Mouse (Mus musculus): ENCODE data around the gene Cacnb4. TPM values are rescaled to one million over a fixed set of nuclear protein-coding genes. Genes with fewer than 3 reads are reported as not detected.

The Cacnb4 gene
- total RNA-seq, 2 experiments from 2014 or later = 166 to 195 TPM

DNA sequence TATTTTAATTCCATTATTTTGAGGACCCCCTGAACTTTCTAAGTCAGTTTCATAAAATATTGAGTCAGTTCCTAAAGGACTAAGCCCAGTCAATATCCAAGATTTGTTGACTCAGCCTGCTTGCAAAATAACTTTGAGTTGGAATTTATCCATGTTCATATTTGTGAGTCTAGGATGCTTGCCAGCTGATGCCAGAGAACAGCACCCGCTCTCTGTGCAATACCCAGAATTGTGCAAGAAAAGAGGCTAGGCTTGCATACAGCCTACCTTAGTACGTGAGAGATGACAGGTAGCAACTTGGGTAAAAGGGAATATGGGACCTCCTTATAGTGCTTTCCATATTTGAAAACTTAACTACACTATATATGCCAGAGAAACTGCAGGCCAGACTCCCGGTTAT is 171.9 kb downstream of the Cacnb4 start:
- no peak for DNase-seq (ENCODE audit: low spot score in 2 of 2)

DNA sequence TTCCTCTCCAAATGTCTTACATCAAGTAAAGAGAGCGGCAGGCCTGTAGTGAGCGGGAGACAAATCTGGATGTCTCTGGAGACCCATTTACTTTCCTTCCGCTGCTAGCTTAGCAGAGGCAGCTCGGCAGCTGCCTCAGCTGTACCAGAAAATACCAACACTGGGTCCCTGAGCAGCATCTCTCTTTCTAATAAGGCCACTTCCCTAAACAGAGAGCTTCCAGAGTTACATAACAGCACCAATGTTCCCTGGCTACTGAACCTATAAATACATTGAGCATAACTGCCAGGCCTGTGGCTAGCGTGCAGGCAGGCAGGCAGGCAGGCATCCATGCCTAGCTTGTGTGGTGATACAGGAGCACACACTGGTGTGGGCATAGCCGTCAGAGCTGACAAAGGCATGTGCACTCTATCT is 176.8 kb downstream of the Cacnb4 start:
- intact Hi-C loops (cut with DNase I) = loop anchor here (5.0 kb wide), 1 partner anchor 57 kb away; no protein-coding TSS in a partner anchor

More for the DNA sequence above, 171.9 kb downstream of the Cacnb4 start:
- intact Hi-C loops (cut with DNase I) = no loop called here

DNA sequence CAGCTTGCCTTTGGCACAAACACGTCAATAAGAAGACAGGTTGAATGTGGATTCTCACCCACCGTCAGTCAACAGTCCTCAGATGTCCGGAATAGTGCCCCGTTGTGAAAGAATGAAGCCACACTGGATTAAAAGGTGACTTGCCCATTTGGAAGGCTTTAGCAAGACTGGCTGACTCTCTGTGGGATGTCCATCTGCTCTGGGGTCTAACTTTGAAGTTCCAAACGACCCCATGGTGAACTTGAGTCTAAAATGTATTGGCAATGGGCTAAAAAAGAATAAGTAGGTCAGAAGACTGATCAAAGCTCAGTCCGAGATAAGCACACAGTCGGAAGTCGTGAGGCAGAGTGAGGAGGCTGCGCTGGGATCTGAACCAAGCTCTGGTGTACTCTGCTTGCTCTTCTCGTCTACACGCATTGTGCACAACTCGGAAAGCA is 177.5 kb downstream of the Cacnb4 start:
- DNase-seq (ENCODE audit: low spot score in 2 of 2) = no peak
- intact Hi-C loops (cut with DNase I) = loop anchor here (5.0 kb wide), 1 partner anchor 58 kb away; no protein-coding TSS in a partner anchor

More for the DNA sequence above, 176.8 kb downstream of the Cacnb4 start:
- peak; percentile 46 to 58 for DNase-seq (ENCODE audit: low spot score in 2 of 2)

DNA sequence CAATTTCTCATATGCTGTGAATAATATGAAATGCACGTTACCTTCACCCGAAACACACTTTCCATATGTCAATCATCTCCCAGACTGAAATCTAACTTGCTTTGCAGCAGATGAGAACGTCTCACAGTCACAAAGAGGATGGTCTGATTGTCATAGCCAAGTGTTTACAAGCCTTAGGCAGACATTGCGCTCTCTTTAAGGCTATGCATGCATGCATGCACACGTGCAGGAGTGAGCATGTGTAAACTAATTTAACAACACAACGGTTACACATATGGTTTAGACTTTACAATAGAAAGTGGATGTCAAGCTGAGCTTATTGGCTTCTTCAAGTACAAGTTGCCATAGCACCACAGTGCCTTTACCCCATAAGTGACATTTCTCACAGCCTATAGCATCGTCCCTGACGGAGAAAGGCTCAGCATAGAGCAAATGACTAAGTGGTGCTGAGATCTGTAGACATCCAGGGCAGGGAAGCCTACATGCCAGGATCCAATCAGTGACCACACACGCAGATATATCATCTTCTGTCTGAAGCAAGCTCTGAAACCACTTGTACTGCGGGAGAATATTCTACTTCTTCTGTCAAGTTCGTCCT is 181.4 kb downstream of the Cacnb4 start:
- DNase-seq (ENCODE audit: low spot score in 2 of 2) = no peak

DNA sequence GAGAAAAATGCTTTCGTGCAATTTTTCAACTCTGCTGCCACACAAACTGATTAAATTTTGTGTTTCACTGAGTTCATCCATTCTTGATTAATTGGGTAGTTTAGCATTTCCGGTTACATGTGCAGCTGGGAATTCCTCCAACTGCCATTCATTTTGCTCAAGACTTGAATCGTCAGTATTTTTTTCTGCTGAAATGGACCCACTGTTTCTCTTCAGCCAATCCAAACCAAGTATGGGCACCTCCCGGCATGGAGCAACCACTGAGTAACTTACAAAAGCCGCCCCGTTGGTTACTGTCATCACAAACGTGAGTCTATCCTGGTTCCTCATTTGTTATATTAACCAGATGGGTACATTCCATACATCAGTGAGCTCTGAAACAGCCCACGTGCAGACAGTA is 182.4 kb downstream of the Cacnb4 start:
- DNase-seq (ENCODE audit: low spot score in 2 of 2) = no peak
- intact Hi-C loops (cut with DNase I) = no loop called here

More for the DNA sequence above, 181.4 kb downstream of the Cacnb4 start:
- intact Hi-C loops (cut with DNase I) = loop anchor here (5.0 kb wide), 1 partner anchor 62 kb away; no protein-coding TSS in a partner anchor

DNA sequence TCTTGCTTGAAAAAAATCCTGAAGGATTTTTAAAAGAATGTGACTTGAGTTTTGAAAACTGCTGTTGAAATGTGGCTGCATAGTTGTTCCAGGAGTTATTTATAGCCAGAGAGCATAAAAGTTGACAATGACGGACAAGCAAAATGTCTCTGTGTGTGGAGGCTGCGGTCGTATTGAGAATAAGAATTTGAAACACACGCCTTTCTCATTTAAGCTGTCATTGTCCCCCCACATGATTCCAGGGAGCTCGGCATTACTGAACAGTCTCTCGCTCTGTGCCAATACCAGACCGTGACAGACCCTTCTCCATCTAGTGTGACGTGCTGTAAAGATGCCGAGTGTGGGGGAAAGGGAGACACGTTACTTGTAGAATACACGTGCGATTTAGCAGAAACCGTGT is 183.8 kb downstream of the Cacnb4 start:
- intact Hi-C loops (cut with DNase I) = no loop called here
- no peak for DNase-seq (ENCODE audit: low spot score in 2 of 2)

- intact Hi-C loops (cut with DNase I) = no loop called here
- DNase-seq (ENCODE audit: low spot score in 2 of 2) = no peak
These were observed 186.8 kb downstream of the Cacnb4 start for GRCm38 (mm10) chr2:52489840-52490239.

GRCm38 (mm10) chr2:52483496-52483895 is 193.1 kb downstream of the Cacnb4 start:
- no peak for DNase-seq (ENCODE audit: low spot score in 2 of 2)
- intact Hi-C loops (cut with DNase I) = no loop called here

GRCm38 (mm10) chr2:52480476-52480875 is 196.2 kb downstream of the Cacnb4 start:
- no peak for DNase-seq (ENCODE audit: low spot score in 2 of 2)
- intact Hi-C loops (cut with DNase I) = no loop called here

DNA sequence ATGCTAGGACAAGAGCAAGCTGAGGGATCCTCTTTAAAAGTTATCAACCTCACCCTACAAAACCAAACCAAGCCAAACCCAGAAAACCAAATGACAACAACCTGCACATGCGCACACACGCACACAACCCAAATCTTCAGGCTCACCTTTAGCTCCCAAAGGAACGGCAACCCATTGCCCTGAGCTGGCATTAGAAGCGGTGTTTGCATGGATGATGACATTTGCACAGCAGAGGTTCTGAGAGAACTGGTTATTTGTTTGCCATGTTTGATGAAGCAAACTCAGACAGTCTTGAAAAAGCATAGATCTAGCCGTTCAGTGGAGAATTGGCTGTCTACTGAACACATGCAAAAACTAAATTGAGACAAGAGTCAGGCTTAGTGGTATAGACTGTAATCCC is 198.1 kb downstream of the Cacnb4 start:
- intact Hi-C loops (cut with DNase I) = no loop called here
- no peak for DNase-seq (ENCODE audit: low spot score in 2 of 2)

DNA sequence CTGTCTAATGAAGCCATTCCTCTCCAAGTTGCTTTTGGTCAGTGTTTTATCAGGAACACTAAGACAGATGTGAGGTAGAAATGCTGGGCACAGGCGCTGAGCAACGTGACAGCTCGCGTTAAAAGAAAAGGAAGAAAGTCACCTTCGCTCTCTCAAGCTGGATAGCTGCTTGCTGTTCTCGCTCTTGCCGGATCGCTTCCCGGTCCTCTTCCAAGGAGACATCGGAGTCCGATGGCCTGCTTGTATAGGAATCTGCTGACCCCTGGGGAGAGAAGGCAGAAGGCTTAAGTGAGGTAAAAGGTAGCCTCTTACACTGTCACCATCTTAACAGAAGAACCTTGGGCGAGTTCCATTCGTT is 199.1 kb downstream of the Cacnb4 start:
- DNase-seq (ENCODE audit: low spot score in 2 of 2) = no peak
- intact Hi-C loops (cut with DNase I) = no loop called here

- no peak for DNase-seq (ENCODE audit: low spot score in 2 of 2)
- intact Hi-C loops (cut with DNase I) = no loop called here
These were observed 199.7 kb downstream of the Cacnb4 start for GRCm38 (mm10) chr2:52476801-52477549.

DNA sequence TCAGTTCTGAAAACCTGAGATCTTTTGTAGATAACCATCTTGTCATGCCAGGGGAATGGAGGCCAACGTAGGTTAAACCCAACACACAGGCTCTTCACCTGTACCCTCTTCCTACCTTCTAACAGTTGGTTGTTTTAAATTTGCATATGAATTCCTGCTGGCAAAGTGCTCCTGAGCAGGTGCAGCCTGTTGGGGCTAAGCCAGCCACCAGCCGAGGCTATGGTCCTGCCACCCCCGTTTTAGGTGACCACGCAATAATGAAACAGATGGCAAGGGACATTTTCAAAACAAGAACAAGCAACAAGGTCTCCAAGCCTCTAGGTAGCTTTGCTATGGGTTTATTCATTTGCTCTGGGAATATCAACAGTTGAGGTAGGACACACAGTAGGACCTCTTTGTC is 200.8 kb downstream of the Cacnb4 start:
- intact Hi-C loops (cut with DNase I) = no loop called here
- DNase-seq (ENCODE audit: low spot score in 2 of 2) = no peak

DNA sequence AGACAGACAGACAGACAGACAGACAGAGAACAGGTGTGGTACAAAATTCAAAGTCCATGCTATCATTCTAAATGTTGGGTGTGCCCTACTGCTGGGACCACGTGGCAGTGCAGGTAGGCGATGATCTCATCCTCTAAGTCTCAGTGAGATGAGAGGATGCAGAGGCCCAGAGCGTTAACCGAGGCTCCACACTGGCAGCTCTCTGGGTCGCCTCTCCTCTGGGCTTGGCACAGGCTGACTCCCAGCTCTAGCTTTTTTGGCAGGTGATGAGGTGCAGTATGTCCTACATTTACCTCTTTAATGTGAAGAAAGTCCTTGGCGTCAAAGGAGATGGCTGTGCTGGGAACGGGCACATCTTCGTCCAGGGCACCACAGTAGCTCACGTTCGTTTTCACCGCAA is 202.1 kb downstream of the Cacnb4 start:
- DNase-seq (ENCODE audit: low spot score in 2 of 2) = no peak
- intact Hi-C loops (cut with DNase I) = no loop called here

DNA sequence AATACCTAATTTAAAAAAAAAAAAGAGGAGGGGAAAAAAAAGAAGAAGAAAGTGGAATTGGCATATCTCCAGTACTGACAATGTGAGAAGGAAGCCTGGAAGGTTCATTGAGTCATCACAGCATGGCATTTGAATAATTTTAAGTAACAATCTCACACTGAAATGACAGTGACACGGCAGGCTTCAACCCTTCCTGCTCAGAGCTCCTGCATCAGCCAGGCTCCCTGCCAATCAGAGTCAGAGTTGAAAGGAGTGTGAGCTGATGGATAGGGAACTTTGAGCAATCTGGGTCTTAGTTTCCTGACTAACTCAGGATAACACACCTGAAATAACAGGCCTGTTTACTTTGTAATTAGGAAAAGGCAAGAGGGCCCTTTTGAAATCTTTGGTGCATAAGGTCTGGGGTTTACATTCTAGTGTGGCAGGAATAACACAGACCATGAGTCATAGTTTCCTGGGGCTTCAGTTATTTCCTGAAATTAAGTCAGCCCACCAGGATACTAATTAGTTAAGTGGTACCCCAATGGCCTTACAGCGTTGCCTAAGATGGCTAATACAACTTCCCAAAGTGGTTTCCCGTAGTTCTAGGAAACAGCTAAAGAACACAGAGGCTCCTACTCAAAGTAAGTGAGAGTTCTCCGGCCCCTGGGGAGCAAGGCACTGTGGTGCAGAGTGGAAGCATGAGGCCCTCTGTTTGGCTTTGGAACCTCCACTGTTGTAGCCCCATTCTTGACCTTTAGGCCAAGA is 204.9 kb downstream of the Cacnb4 start:
- DNase-seq (ENCODE audit: low spot score in 2 of 2) = no peak
- intact Hi-C loops (cut with DNase I) = no loop called here

GRCm38 (mm10) chr2:52470044-52470560 is 206.5 kb downstream of the Cacnb4 start:
- intact Hi-C loops (cut with DNase I) = no loop called here

GRCm38 (mm10) chr2:52467629-52468028 is 209.0 kb downstream of the Cacnb4 start:
- intact Hi-C loops (cut with DNase I) = no loop called here
- DNase-seq (ENCODE audit: low spot score in 2 of 2) = no peak

More at GRCm38 (mm10) chr2:52470044-52470560, 206.5 kb downstream of the Cacnb4 start:
- no peak for DNase-seq (ENCODE audit: low spot score in 2 of 2)

GRCm38 (mm10) chr2:52461206-52461967 is 215.2 kb downstream of the Cacnb4 start:
- peak in 1 of 2 experiments; percentile 10 for DNase-seq (ENCODE audit: low spot score in 2 of 2)
- intact Hi-C loops (cut with DNase I) = no loop called here
